Mouse (Mus musculus): ENCODE measurements around the gene Opa3.

Opa3 gene

GRCm38 (mm10) chr7:19217492-19217891 lies 10.6 kb upstream of the Opa3 start:
- no peak for DNase-seq

- DNase-seq, result no peak
Measured at GRCm38 (mm10) chr7:19217944-19218343, 10.2 kb upstream of the Opa3 start.

- no peak for DNase-seq
Measured at GRCm38 (mm10) chr7:19220061-19220460, 8.1 kb upstream of the Opa3 start.

DNA sequence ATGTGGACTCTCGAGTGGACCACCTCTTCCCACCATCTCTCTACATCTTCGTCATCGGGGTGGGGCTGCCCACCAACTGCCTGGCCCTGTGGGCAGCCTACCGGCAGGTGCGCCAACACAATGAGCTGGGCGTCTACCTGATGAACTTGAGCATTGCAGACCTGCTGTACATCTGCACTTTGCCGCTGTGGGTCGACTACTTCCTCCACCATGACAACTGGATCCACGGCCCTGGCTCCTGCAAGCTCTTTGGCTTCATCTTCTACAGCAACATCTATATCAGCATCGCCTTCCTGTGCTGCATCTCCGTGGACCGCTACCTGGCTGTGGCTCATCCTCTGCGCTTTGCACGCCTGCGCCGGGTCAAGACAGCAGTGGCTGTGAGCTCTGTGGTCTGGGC lies 5.9 kb upstream of the Opa3 start:
- DNase-seq, result no peak

DNA sequence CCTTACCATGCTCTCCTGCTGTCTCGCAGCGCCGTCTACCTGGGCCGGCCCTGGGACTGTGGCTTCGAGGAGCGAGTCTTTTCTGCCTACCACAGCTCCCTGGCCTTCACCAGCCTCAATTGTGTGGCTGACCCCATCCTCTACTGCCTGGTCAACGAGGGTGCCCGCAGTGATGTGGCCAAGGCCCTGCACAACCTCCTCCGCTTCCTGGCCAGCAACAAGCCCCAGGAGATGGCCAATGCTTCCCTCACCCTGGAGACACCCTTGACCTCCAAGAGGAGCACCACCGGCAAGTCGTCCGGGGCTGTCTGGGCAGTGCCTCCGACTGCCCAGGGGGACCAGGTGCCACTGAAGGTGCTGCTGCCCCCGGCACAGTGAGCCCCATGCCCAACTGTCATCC lies 5.3 kb upstream of the Opa3 start:
- no peak for DNase-seq

DNA sequence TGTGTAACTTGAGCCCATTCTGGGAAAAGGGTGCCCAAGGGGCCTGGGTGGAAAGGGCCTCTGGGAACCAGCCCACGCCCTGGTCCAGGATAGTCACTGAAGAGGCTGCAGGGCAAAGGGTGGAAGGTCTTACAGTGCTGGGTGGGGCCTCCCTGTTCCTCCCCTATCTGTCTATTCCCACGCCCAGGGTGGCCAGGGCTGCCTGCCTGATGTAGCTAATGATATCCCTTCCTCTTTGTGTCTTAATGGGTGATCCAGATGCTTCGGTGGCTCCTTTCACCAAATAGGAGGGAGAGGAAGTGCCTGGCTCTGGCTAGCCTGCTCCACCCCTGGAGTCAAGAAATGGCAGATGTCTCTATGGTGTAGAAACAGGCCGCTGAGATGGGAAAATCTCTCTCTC lies 3.2 kb upstream of the Opa3 start:
- no peak for DNase-seq

DNA sequence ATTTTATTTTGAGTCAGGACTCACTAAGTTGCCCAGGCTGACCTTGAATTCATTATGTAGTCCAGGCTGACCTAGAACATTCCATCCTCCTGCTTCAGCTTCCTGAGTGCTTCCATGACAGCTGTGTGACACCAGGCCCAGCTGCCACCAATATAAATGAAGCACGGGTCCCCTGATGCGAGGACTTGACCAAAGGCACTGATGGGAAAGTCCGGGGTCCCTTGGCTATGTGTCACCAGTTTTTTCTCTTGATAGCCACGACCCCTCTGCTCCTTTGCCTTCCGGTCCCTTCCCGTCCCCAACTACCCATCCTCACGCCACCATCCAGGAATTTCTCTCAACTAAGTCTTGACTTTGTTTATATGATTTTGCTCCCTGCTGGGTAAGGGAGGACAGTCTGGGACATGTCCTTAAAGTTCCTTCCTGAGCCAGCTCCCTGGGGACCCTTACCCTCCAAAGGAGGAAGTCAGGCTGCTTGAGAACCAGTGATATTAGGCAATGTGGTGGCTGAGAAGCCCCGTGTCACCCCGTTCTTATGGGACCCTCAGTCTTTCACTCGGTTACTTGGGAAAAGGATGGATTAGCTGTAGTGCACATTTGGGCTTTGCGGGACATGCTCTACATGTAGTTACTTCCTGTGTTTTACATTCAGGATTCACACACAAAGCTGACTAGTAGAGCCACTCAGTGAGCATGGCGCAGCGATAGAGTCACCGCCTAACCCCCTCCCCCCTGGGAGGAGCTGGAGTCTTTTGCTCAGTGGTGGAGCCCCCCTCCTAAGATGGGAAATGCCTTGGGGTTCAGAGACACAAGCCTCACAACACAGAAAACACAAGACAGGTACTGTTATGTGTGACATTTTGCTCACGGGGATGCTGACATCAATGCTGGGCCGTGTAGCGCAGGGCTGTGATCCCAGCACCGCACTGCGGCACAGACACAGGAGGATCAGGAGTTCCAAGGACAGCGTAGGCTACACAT lies 1.0 kb upstream of the Opa3 start:
- DNase-seq, result peak; percentile 35 to 67

GRCm38 (mm10) chr7:19228793-19229148 lies 637 bp downstream of the Opa3 start:
- no peak for DNase-seq

- no peak for DNase-seq
Measured at GRCm38 (mm10) chr7:19229404-19229803, 1.3 kb downstream of the Opa3 start.

DNA sequence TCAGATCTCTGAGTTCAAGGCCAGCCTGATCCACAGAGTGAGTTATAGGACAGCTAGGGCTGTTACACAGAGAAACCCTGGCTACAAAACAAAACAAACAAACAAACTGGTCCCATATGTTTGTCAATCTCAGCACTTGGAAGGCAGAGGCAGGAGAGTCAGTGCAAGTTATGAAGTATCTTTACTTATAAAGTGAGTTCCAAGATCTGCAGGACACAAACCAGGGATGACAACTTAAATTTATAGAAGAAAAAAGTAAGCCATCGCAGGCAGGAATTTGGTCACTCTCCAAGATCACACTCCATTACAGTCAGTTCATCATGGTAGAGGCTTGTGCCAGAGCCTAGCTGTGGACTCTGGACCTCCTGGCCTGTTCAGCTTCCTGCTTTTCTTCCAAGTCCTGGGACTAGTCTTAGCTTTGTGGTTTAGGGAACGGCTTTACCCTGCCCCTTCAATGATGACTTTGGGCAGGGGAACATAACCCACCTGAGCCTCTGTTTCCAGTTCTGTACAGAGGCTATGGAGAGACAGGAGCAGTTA lies 2.0 kb downstream of the Opa3 start:
- DNase-seq, result peak; percentile 62 to 77

GRCm38 (mm10) chr7:19230899-19231298 lies 2.8 kb downstream of the Opa3 start:
- DNase-seq, result peak in 1 of 2 experiments; percentile 51

DNA sequence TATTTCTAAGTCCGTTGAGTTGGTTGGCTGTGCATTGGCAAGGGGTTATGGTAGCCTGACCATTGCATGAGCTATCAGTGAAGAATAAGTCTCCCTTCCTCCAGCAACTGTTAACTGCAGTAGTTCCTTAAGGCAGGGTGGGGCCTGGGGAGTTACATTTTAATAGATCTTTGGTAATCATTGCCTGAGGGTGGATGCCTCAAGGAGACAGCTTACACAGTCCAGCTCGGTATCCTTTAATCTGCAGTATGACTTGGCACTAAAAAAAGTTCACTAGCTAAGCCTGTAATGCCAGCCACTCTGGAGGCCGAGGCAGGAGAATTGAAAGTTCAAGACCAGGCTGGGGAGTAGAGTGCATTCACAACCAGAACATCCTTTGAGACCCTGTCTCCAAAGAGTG lies 3.7 kb downstream of the Opa3 start:
- DNase-seq, result peak; percentile 39 to 70

GRCm38 (mm10) chr7:19234652-19235051 lies 6.5 kb downstream of the Opa3 start:
- DNase-seq, result no peak

- no peak for DNase-seq
Measured at GRCm38 (mm10) chr7:19235092-19235671, 7.0 kb downstream of the Opa3 start.

- DNase-seq, result no peak
Measured at GRCm38 (mm10) chr7:19236411-19236810, 8.3 kb downstream of the Opa3 start.

DNA sequence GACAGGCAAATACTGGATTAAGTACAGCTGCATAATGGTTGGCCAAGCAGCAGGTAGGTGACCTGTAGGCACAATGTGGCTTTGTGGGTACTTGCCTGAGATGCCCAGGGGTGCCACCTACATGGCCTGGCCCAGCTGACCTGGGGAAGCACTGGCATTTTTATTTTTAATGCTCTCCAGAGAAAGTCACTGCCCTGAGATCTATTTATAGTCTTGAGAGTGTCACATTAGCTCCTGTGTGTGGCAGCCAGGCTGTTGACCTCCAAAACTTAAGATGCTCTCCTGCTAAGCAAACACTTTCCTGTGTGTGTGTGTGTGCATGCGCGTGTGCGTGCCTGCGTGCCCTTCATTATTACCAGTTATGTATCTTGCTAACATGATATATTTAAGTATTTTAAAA lies 10.2 kb downstream of the Opa3 start:
- DNase-seq, result no peak

DNA sequence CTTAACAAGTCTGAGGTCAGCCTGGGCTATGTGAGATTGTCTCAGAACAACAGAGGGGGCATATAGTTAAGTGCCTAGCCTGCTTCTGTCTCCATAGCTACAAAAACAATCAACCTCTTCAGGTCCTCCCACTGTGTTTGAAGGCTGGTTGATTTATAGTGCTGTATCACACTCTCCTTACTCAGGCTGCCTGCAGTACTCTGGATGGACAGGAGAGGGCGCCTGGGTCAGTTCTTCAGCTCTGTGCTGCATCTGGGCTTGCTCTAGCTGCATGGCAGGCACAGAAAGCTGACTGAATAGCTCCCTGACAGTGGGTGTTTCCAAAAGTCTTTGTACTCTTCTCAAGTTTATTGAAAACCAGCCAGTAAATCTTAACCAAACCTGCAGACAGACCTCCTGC lies 11.3 kb downstream of the Opa3 start:
- peak; percentile 88 to 96 for DNase-seq

DNA sequence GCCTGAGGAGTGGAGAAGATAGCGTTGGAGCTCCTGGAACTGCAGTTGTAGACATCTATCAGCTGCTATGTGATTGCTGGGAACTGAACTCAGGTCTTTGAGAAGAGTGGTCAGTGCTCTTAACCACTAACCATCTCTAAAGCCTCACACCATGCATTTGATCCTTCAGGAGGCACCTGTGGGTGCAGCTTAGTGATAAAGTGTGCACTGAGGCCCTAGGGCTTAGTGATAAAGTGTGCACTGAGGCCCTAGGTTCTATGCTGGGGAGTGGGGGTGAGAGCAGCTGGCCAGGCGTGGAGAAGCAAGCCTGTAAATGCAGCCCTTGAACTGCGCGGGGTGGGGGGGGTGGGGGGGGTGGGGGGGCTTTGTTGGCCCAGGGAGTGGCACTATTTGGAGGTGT lies 11.9 kb downstream of the Opa3 start:
- DNase-seq, result no peak

- no peak for DNase-seq
Measured at GRCm38 (mm10) chr7:19240905-19241463, 12.8 kb downstream of the Opa3 start.

GRCm38 (mm10) chr7:19242005-19242404 lies 13.9 kb downstream of the Opa3 start:
- DNase-seq, result no peak

DNA sequence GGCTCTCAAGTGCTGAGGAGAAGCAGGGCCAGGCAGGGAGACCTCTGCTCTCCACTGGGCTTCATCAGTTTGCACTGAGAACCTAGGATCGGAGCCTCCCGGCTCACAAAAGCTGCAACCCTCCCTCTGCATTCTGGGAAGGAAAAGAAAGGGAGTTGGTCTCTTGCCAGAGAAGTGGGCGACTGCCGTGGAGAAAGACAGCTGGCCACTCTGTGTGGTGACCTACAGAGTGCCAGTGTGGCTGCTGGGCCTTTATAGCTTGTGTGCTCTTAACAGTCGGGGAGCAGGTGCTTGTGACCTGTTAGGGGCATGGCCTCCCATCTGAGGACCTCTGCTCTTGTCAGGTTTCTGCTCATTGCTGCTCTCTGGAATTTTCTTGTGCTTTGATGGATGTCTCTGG lies 15.7 kb downstream of the Opa3 start:
- no peak for DNase-seq

GRCm38 (mm10) chr7:19245083-19245482 lies 16.9 kb downstream of the Opa3 start:
- DNase-seq, result no peak

GRCm38 (mm10) chr7:19246855-19247254 lies 18.7 kb downstream of the Opa3 start:
- no peak for DNase-seq

DNA sequence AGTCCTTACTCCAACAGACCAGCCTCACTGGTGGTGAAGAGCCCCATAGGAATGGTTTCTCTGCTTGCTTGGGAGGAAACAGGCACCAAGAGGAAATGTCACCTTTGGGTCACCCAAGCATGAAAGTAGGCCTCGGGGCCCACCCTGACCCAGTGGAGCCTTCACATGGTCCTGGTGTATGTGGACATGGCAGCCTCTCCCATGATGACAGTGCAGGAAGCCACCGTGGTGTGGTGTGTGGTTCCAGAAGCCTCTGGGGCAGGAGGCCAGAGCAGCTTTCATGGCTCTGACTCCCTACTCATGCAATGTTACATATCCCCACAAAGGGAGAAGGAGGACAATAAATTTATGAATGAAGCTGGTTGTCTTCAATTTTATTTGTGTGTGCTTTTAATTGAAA lies 19.4 kb downstream of the Opa3 start:
- DNase-seq, result no peak
